Mouse (Mus musculus) gastrocnemius, postnatal 4 days (tissue): Measurements from ENCODE around the gene Prdm9. TPM values are rescaled to one million over a fixed set of nuclear protein-coding genes. Genes with fewer than 3 reads are reported as not detected.
A peak's percentile ranks its signal among the peaks of the same experiment; 100 is the strongest.
"Not testable (repeated sequence)": the region's sequence is repeated elsewhere in the genome, so short reads cannot be mapped to it uniquely, and the experiment has no call there.

Experiments used
- DNase-seq, 2 experiments: peaks; one replicate each; pipeline ENCODE4 v3.0.0; 2021 to 2022; ENCODE audit warnings: low spot score in 2 of 2, mixed read lengths in 2 of 2
- long read RNA-seq, 2 experiments: library from polyadenylated mRNA; stranded (forward); transcript quantifications; one replicate each; pipeline ENCODE4 v2.0.0; 2021
- total RNA-seq, 2 experiments: library from RNA; stranded (reverse); gene quantifications; 2 replicates each; pipeline ENCODE4 v1.2.3; 2021

Gene Prdm9
- total RNA-seq: 1 to 10 TPM; 3.5 to 5.0 TPM
- long read RNA-seq, experiment 1, partial matches to known transcripts: 0 of 1 reads
- long read RNA-seq, experiment 1, other reads (novel, unspliced or antisense): 1 of 1 reads
- long read RNA-seq, experiment 2: 0 reads

- peak; percentile 95 to 98 for DNase-seq
These were observed at the start of gene Prdm9 for GRCm38 (mm10) chr17:15564014-15564927. TSS of gene Prdm9 (minus strand) at chr17:15564354.

- no peak for DNase-seq
These were observed 35.3 kb upstream of the Prdm9 start for GRCm38 (mm10) chr17:15599496-15599895.

- DNase-seq: no peak
These were observed 27.2 kb upstream of the Prdm9 start for GRCm38 (mm10) chr17:15591216-15591881.

- no peak for DNase-seq
These were observed 24.0 kb upstream of the Prdm9 start for GRCm38 (mm10) chr17:15588116-15588515.

- no peak for DNase-seq
These were observed 21.5 kb upstream of the Prdm9 start for GRCm38 (mm10) chr17:15585691-15586090.

GRCm38 (mm10) chr17:15583071-15583470, 18.9 kb upstream of the Prdm9 start:
- DNase-seq: no peak

GRCm38 (mm10) chr17:15580072-15580447, 15.9 kb upstream of the Prdm9 start:
- DNase-seq: no peak

- DNase-seq: no peak
These were observed 15.4 kb upstream of the Prdm9 start for GRCm38 (mm10) chr17:15579410-15580071.

- DNase-seq: peak; percentile 18 to 37
These were observed 13.1 kb upstream of the Prdm9 start for GRCm38 (mm10) chr17:15577291-15577694.

GRCm38 (mm10) chr17:15575056-15575455, 10.9 kb upstream of the Prdm9 start:
- DNase-seq: no peak

- no peak for DNase-seq
These were observed 2.8 kb upstream of the Prdm9 start for GRCm38 (mm10) chr17:15566908-15567307.

- no peak for DNase-seq
These were observed 760 bp upstream of the Prdm9 start for GRCm38 (mm10) chr17:15564928-15565300.

GRCm38 (mm10) chr17:15559946-15560345, 4.2 kb downstream of the Prdm9 start:
- no peak for DNase-seq

GRCm38 (mm10) chr17:15549713-15550112, 14.4 kb downstream of the Prdm9 start:
- DNase-seq: no peak

GRCm38 (mm10) chr17:15546440-15546839, 17.7 kb downstream of the Prdm9 start:
- DNase-seq: no peak

GRCm38 (mm10) chr17:15543868-15544267, 20.3 kb downstream of the Prdm9 start:
- not testable (repeated sequence) for DNase-seq

- DNase-seq: no peak
These were observed 23.8 kb downstream of the Prdm9 start for GRCm38 (mm10) chr17:15540309-15540708.

- peak in 1 of 2 experiments; percentile 14 for DNase-seq
These were observed 27.7 kb downstream of the Prdm9 start for GRCm38 (mm10) chr17:15536457-15536904.

GRCm38 (mm10) chr17:15535943-15536342, 28.2 kb downstream of the Prdm9 start:
- DNase-seq: no peak

- no peak for DNase-seq
These were observed 28.9 kb downstream of the Prdm9 start for GRCm38 (mm10) chr17:15535162-15535800.

- DNase-seq: no peak
These were observed 34.0 kb downstream of the Prdm9 start for GRCm38 (mm10) chr17:15530141-15530540.
